Mouse (Mus musculus) liver, embryonic 11.5 days (tissue): Measurements from ENCODE around the gene Chchd6. TPM values are rescaled to one million over a fixed set of nuclear protein-coding genes. Genes with fewer than 3 reads are reported as not detected.
A peak's percentile ranks its signal among the peaks of the same experiment; 100 is the strongest.

Experiments used
- ATAC-seq: fragments of 200-750 bp; cut with Nextera tagmentation; replicated peaks from 2 replicates; pipeline ENCODE4 v1.8.0; 2017; ENCODE audit warnings: moderate number of reproducible peaks, mild to moderate bottlenecking, moderate TSS enrichment, moderate library complexity; ENCODE audit not compliant: low FRiP score
- DNase-seq: peaks from one replicate; pipeline ENCODE4 v3.0.0-alpha.2; 2017; ENCODE audit warnings: low spot score
- H3K27ac ChIP-seq: fragments of 300-500 bp; sonication (generic); 2 replicates; pipeline ENCODE4 v1.5.1; 2014; ENCODE audit warnings: mild to moderate bottlenecking, low read depth, low read length, control low read depth
- H3K27me3 ChIP-seq: fragments of 300-500 bp; sonication (generic); replicated peaks from 2 replicates; pipeline ENCODE4 v1.6.1; 2014; ENCODE audit warnings: low read length, mixed read lengths; ENCODE audit not compliant: control insufficient read depth, insufficient read depth
- H3K36me3 ChIP-seq: fragments of 300-500 bp; sonication (generic); 2 replicates; pipeline ENCODE4 v1.6.1; 2014; ENCODE audit warnings: mild to moderate bottlenecking, low read length, moderate library complexity, mixed read lengths; ENCODE audit not compliant: control insufficient read depth, insufficient read depth
- H3K4me1 ChIP-seq: fragments of 300-500 bp; sonication (generic); replicated peaks from 2 replicates; pipeline ENCODE4 v1.6.1; 2014; ENCODE audit warnings: low read length, mixed read lengths; ENCODE audit not compliant: control insufficient read depth, insufficient read depth
- H3K4me2 ChIP-seq: fragments of 300-500 bp; sonication (generic); 2 replicates; pipeline ENCODE4 v1.6.1; 2014; ENCODE audit warnings: mild to moderate bottlenecking, control low read depth, moderate library complexity
- H3K4me3 ChIP-seq: fragments of 300-500 bp; sonication (generic); 2 replicates; pipeline ENCODE4 v1.5.1; 2014; ENCODE audit warnings: low read depth, low read length, control low read depth
- H3K9ac ChIP-seq: fragments of 300-500 bp; sonication (generic); 2 replicates; pipeline ENCODE4 v1.6.1; 2014; ENCODE audit warnings: low read depth, low read length, control low read depth
- H3K9me3 ChIP-seq: fragments of 300-500 bp; sonication (generic); 2 replicates; pipeline ENCODE4 v1.6.1; 2016; ENCODE audit warnings: low read length, inconsistent platforms, mixed read lengths; ENCODE audit not compliant: control insufficient read depth
- WGBS: fragments of 180-500 bp; shearing (Covaris S2); extraction: QIAGEN DNeasy Blood & Tissue Kit; methylation state at CpG from one replicate; pipeline ENCODE4 v1.1.7; 2014; 5-methylcytosine and 5-hydroxymethylcytosine counted together
- polyA plus RNA-seq: library from polyadenylated mRNA; unstranded; fragments of >200 nt; fragmentation: Nextera tagmentation; extraction: Ambion mirVana; gene quantifications from 2 replicates; pipeline ENCODE4 v1.2.1, GENCODE M21; 2014

The Chchd6 gene
- polyA plus RNA-seq, 1 experiment from 2014 or later = 43.2 TPM

DNA sequence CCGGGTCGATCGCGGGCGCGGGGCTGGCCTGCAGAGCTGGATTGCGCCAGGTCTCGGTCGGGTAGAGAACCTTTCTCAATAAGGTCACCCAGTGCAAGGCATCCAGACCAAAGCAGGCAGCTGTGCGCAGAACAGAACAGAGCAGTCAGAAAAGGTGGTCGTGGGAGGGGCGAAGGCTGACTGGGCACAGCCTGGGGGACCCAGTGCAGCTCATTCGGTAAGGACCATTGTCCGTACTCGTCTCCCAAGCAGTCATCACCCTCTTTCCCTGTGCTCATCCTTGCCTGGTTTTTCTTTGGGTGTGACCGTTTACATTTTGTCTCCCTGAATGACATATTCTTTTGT lies 232.4 kb downstream of the Chchd6 start:
- 8% methylated on average over 16 of the region's 16 CpGs for WGBS
- ATAC-seq (no peak; the same call in 1 of the 2 replicates), DNase-seq (no peak)
- no peak overlapping the region for H3K27ac ChIP-seq
- H3K9ac ChIP-seq = peak overlapping the region; percentile 46; the same call in 1 of the 2 replicates
- H3K4me3 ChIP-seq = peak overlapping the region; percentile 63
- H3K4me1 ChIP-seq = peaks cover 31% of the 10 kb centered on the region
- no peaks in the 10 kb centered on the region for H3K9me3 ChIP-seq
- H3K4me2 ChIP-seq = peak overlapping the region; percentile 87
- H3K36me3 ChIP-seq = no peaks in the 10 kb centered on the region
- peaks cover 9% of the 10 kb centered on the region; the same call in 1 of the 2 replicates for H3K27me3 ChIP-seq

DNA sequence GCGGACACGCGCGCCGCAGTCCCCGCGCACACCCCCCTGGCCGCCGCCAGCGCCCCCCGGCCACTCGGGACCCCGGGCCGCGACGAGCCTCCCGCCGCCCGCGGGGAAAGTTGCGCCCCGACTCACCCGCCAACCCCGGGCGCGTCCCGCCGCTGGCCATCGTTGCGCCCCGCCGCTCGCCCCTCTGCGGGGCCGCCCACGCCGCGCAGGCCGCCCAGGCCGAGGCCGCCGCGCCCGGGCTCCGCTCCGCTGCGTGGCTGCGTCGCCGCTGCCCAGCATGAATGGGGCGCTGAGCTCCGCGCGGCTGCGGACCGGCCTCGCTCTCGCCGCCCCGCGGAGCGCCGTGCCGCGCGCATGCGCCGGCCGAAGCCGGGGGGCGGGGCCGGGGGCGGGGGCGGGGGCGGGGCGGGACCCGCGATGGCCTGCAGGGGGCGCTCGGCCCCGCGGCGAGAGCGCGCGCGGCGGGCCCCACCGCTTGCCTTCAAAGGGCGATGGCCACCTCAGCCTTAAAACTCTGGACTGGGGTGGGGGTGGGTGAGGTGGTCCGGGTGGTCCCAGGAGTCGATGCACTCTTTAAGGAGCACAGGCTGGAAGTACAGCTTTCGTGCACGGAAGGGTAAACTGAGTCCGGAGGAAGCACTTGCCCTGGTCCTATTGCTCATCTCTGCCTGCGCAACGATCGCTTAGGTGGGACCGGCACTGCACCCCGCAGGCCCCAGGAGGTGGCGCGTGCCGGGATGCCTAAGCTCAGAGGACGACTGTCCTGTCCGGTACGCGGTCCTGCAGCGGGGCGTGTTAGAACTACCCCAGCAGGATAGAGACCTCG lies 233.0 kb downstream of the Chchd6 start, which contains the start of gene Plxna1:
Gene Plxna1 (minus strand): TSS at position 340 of the 826 bp plus-strand sequence.
- peak; percentile 83 for ATAC-seq
- WGBS = under 1% methylated on average over 62 of the region's 110 CpGs
- Histone ChIP-seq H3K4me3 (peak within 1 kb of the TSS; percentile 63), H3K27me3 (peaks cover 9% of the 10 kb centered on the region; the same call in 1 of the 2 replicates), H3K27ac (0 out of 2 replicates have a peak within 1 kb of the TSS, but pooled peaks have one; percentile 11), H3K4me1 (peaks cover 31% of the 10 kb centered on the region), H3K4me2 (peak within 1 kb of the TSS; percentile 87), H3K9me3 (no peaks in the 10 kb centered on the region), H3K9ac (peak within 1 kb of the TSS; percentile 84), H3K36me3 (no peaks in the 10 kb centered on the region)
- peak; percentile 74 for DNase-seq

DNA sequence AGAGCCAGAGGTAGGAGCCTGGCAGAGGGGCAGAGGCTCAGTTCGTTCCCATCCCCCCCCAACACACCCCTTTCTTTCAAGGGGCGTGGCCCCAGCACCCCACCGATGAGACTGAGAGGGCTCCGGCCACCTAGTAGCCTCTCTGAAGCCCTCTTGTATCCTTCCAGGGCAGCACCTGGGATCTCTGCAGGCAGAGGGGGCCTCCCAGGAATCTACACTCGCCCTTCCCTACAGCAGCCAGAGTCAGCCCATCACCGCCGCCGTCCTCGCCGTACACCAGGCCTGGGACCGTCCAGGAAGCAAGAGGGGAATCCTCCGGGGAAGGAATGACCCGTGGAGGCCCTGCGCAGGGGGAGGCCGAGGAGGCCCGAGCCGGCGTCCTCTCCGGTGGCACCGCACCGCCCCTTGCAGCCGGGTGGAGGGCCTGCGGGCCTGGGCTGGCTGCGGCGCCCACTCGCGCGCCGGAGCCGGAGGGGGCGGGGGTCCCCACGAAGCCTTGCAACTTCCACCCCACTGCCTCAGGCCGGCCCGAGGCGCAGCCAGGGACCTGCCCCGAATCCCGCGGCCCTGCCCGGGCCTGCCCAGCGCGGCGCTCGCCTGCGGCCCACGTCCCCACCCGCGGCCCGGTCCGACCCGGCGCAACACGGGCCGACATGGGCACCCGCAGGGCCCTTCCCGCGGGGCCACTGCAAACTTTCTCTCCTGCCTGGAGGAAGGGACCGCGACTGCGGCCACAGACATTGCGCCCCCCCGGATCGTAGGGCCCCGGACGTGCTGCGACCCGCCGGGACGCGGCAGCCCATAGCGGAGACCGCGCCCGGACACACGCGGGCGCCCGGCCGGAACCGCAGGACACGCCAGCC lies 233.8 kb downstream of the Chchd6 start:
- peak; percentile 19; the same call in 1 of the 2 replicates for ATAC-seq
- peak overlapping the region; percentile 87 for H3K4me2 ChIP-seq
- peak; percentile 57 for DNase-seq
- no peaks in the 10 kb centered on the region for H3K9me3 ChIP-seq
- no peak overlapping the region for H3K27ac ChIP-seq
- H3K36me3 ChIP-seq = peaks cover 2% of the 10 kb centered on the region; the same call in 1 of the 2 replicates
- peaks cover 9% of the 10 kb centered on the region; the same call in 1 of the 2 replicates for H3K27me3 ChIP-seq
- peak overlapping the region; percentile 63 for H3K4me3 ChIP-seq
- peaks cover 31% of the 10 kb centered on the region for H3K4me1 ChIP-seq
- H3K9ac ChIP-seq = peak overlapping the region; percentile 84
- under 1% methylated on average over 72 of the region's 80 CpGs for WGBS

DNA sequence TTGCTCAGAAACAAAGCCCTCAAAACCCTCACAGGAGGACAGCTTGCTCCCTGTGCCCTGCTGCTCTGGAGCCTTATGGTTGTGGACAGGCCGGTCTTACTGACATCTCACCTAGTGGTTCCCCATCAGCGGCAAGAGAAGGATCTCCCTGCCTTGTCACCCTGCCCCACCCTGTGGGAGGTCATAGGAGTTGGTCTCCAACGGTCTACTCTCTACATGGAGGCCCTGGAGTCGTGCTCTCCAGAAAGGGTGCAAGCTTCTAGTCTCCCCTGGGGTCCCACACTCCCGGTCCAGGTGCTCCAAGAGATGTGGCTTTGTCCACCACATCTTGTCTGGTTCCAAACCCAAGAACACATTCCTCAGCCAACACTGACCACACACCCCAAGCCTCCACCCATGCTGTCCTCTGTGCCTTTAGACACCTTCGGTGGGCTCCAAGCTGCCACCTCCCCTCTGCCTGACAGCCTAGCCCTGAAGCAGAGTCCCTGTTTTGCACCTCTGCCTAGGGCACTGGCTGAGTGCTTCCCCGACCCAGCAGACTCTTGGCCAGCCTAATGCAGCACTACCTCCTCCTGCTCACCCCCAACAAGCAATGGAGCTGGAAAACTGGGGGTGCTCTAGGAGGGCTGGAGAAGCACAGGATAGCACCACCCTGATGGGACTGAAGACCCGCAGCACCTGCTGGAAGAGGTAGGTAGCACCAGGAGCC lies 234.6 kb downstream of the Chchd6 start:
- peak; percentile 6; the same call in 1 of the 2 replicates for ATAC-seq
- H3K9ac ChIP-seq = peak overlapping the region; percentile 84

DNA sequence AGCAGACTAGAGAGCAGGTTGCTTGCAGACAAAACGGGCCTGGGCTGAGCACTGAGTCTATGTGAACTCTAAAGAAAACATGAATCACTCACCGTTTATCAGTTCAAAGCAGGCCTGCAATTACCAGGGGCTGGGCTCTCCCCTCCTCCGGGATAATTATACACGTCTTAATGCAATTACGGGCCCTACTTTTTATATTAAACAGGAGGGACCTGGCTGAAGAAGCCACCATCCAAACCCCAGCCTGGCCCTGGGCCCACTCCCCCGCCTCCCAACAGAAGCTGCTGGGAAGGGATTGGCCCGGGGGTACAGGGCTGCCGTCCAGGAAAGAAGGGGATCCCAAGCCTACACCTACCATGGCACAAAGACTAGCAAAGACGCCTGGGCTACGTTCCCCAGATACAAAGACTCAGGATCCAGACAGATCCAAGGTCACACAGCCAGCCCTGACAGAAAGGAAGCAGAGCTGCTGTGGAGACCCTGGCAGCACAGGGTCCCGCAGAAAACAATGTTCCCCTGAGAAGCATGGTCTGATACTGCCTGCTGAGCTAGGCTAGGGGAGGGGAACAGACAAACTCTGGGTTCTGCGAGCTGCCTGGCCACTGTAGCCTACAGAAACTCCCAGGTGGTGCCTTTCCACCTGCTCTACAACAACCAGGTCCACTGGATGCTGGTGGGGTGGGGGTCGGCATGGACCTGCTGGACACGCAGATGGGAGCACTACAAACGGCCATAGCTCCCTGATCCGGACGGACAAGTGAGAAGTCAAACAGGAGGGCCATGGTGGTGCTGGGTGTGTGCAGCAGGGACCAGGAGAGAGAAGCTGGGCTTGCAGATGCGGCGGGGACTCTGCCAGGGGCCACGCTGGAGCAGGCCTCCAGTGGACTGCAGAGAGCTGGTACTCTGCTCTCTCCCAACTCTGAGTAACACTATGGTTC lies 235.4 kb downstream of the Chchd6 start:
- WGBS = 65% methylated on average over 20 of the region's 20 CpGs
- H3K9ac ChIP-seq = no peak overlapping the region
- peak overlapping the region; percentile 87 for H3K4me2 ChIP-seq
- H3K4me1 ChIP-seq = peaks cover 31% of the 10 kb centered on the region
- peaks cover 3% of the 10 kb centered on the region; the same call in 1 of the 2 replicates for H3K36me3 ChIP-seq
- H3K4me3 ChIP-seq = no peak overlapping the region
- no peak overlapping the region for H3K27ac ChIP-seq
- no peak for ATAC-seq
- H3K27me3 ChIP-seq = peaks cover 9% of the 10 kb centered on the region; the same call in 1 of the 2 replicates
- DNase-seq = no peak
- H3K9me3 ChIP-seq = no peaks in the 10 kb centered on the region

More for the DNA sequence above, 234.6 kb downstream of the Chchd6 start:
- Histone ChIP-seq H3K27me3 (peaks cover 9% of the 10 kb centered on the region; the same call in 1 of the 2 replicates), H3K9me3 (no peaks in the 10 kb centered on the region), H3K27ac (no peak overlapping the region), H3K4me3 (peak overlapping the region; percentile 63), H3K36me3 (peaks cover 3% of the 10 kb centered on the region; the same call in 1 of the 2 replicates), H3K4me1 (peaks cover 31% of the 10 kb centered on the region), H3K4me2 (peak overlapping the region; percentile 87)
- DNase-seq = no peak
- WGBS = 53% methylated on average over 8 of the region's 8 CpGs

DNA sequence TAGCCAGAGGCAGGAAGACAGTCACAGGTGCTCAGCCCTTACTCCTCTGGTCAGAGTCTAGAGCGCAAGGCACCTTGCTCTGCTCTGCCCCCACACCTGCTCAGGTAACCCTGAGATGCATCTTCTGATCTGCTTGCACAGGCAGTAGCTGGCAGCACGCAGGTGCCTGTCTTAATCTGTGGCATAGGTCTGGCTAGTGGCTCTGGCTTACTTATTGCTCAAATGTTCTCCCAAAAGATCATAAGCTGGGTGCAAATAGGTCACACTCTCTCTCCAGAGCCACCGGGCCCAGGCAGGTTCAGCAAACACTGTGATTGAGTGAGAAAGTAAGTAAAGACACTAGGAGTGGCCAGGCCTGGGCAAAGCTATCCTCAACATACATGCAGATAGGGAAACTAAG lies 236.3 kb downstream of the Chchd6 start:
- ATAC-seq = no peak
- H3K27me3 ChIP-seq = peaks cover 9% of the 10 kb centered on the region; the same call in 1 of the 2 replicates
- no peak overlapping the region for H3K4me3 ChIP-seq
- H3K9ac ChIP-seq = no peak overlapping the region
- H3K4me1 ChIP-seq = peaks cover 31% of the 10 kb centered on the region
- H3K36me3 ChIP-seq = peaks cover 3% of the 10 kb centered on the region; the same call in 1 of the 2 replicates
- 81% methylated on average over 3 of the region's 3 CpGs for WGBS
- no peak for DNase-seq
- H3K27ac ChIP-seq = no peak overlapping the region
- H3K9me3 ChIP-seq = no peaks in the 10 kb centered on the region
- H3K4me2 ChIP-seq = no peak overlapping the region

DNA sequence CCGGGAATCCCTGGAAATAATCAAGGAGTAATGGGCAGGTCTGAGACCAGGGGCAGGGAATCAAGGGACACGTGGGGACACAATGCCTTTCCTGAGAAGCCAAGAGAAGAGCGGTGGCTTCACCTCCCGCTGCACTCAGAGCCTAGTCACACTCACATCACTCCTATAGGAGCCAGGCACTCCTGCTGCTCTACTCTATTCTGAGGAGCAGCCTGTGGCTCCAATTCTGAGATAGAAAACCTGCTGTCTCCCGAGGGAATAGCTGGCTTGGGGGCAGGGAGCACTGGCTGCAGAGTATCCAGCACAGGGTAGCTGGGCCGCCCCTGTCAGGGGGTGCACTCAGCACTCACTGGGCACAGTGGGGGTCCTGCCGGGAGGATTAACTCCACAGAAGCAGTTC lies 239.8 kb downstream of the Chchd6 start:
- H3K9me3 ChIP-seq = no peaks in the 10 kb centered on the region
- H3K9ac ChIP-seq = no peak overlapping the region
- 71% methylated on average over 7 of the region's 7 CpGs for WGBS
- H3K4me2 ChIP-seq = no peak overlapping the region
- peaks cover 3% of the 10 kb centered on the region; the same call in 1 of the 2 replicates for H3K36me3 ChIP-seq
- no peak overlapping the region for H3K4me3 ChIP-seq
- DNase-seq (no peak), ATAC-seq (no peak)
- peaks cover 23% of the 10 kb centered on the region for H3K4me1 ChIP-seq
- no peaks in the 10 kb centered on the region for H3K27me3 ChIP-seq
- H3K27ac ChIP-seq = no peak overlapping the region
